Mouse (Mus musculus): Measurements from ENCODE around the gene Rasa3. TPM values are rescaled to one million over a fixed set of nuclear protein-coding genes. Genes with fewer than 3 reads are reported as not detected.

The Rasa3 gene
- polyA plus RNA-seq, 1 experiment: 83.2 TPM

DNA sequence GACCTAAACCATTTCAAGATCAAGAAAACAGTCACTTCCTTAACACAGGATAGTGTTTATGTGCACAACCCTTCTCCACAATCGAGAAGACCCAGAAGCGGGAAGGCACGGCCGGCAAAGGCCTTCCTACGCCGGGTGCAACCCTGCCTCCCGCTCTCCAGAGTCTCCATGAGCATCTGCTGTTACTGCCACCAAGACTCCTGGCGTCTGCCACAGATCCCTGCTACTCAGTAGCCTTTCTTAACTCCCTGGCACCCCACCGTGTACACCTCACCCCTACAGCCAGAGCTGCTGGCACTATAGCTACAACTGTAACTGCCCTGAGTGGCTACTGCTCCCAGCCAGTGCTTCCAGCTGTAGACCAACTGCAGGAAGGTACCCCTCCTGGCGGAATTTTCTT, 51.3 kb downstream of the Rasa3 start:
- Histone ChIP-seq H3K4me1 (ENCODE audit: control insufficient read depth, insufficient read depth, low read length) (peaks cover 48% of the 10 kb centered on the region), H3K27ac (ENCODE audit: insufficient read depth, low read depth, low read length) (no peak overlapping the region), H3K4me3 (ENCODE audit: insufficient read depth, low read length) (no peak overlapping the region)
- TF ChIP-seq POLR2A (IDR thresholded peaks at IDR 0.05; ENCODE audit: borderline replicate concordance, low read depth, low read length) (no peak), CTCF (IDR thresholded peaks at IDR 0.05; ENCODE audit: low read depth, low read length) (no peak)

DNA sequence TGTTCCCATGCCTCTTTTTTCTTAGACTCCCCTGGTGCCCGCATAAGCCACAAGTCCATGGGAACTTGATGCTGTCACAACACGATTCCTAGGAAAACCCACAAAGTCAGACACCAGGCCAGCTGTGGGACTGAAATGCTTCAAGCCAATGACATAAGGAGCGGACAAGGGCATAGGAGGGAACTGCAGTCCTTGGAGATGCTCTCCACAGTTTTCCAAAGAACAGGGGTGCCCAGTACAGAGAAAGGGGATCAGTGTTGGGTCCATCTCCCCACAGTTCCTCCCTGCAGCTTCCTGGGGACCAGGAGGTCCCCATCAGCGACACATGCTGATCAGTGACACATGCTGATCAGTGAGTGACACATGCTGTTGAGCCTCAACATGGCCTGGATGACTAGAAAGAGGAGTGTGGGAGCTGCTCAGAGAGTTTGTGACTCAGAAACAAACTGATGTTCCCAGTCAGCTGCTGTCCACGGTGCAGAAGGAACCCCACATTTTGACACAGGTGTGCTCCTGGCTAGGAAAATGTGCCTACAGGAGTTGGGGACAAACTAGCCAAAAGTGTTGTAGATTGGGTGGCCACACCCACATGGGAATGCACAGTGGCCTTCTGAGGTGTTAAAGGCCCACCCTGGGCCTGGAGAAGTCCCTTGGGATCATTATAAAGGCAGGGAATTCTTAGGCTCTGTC, 52.0 kb downstream of the Rasa3 start:
- peak overlapping the region; percentile 84 for H3K27ac ChIP-seq (ENCODE audit: insufficient read depth, low read depth, low read length)
- no peak overlapping the region for H3K4me3 ChIP-seq (ENCODE audit: insufficient read depth, low read length)
- H3K4me1 ChIP-seq (ENCODE audit: control insufficient read depth, insufficient read depth, low read length): peaks cover 49% of the 10 kb centered on the region
- TF ChIP-seq POLR2A (IDR thresholded peaks at IDR 0.05; ENCODE audit: borderline replicate concordance, low read depth, low read length) (no peak), CTCF (IDR thresholded peaks at IDR 0.05; ENCODE audit: low read depth, low read length) (no peak)

DNA sequence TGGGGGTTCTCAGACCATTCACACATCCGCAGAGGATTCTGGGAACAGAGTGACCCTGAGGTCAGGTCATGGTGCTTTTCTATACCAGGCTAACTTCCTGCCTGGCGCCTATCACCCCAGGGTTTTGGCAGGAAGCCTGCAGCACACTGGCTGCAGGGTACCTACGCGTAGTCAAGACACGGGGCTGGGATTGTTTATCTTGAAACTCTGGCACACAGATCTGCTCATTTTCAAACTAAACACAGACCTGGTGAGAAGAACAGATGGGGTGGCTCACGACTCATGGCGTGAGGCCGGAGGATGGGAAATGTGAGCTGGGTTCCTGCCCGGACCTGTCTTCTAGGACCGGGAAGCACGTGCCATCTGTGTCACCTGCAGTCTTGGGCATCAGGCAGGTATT, 52.5 kb downstream of the Rasa3 start:
- TF ChIP-seq POLR2A (IDR thresholded peaks at IDR 0.05; ENCODE audit: borderline replicate concordance, low read depth, low read length) (no peak), CTCF (IDR thresholded peaks at IDR 0.05; ENCODE audit: low read depth, low read length) (no peak)
- peak overlapping the region; percentile 84 for H3K27ac ChIP-seq (ENCODE audit: insufficient read depth, low read depth, low read length)
- peaks cover 49% of the 10 kb centered on the region for H3K4me1 ChIP-seq (ENCODE audit: control insufficient read depth, insufficient read depth, low read length)
- no peak overlapping the region for H3K4me3 ChIP-seq (ENCODE audit: insufficient read depth, low read length)

DNA sequence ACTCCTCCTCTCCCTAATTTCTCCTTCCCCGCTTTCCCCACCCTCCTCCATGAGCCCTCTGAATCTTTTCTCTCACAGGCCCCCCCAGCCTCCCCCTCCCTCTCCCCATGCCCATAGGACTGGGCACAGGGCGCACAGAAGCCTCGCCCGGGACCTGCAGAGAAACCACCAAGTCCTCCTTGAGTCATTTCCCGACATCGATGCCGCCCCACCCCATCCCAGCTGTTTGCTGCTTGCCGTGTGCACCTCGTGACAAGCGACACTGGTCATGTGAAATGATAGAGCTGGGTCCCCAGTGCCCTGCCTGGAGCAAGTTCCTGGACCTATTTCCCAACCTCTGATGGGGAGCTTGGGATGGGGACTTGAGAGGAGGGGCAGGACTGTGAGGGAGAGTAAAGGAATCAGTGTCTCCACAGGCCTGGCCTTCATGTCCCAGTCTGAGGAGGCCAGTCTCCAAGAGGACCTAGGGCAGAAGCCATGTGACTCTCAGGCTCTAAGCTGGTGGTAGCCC, 53.4 kb downstream of the Rasa3 start:
- TF ChIP-seq POLR2A (IDR thresholded peaks at IDR 0.05; ENCODE audit: borderline replicate concordance, low read depth, low read length) (no peak), CTCF (IDR thresholded peaks at IDR 0.05; ENCODE audit: low read depth, low read length) (no peak)
- no peak overlapping the region for H3K4me3 ChIP-seq (ENCODE audit: insufficient read depth, low read length)
- peaks cover 49% of the 10 kb centered on the region for H3K4me1 ChIP-seq (ENCODE audit: control insufficient read depth, insufficient read depth, low read length)
- H3K27ac ChIP-seq (ENCODE audit: insufficient read depth, low read depth, low read length): peak overlapping the region; percentile 84

DNA sequence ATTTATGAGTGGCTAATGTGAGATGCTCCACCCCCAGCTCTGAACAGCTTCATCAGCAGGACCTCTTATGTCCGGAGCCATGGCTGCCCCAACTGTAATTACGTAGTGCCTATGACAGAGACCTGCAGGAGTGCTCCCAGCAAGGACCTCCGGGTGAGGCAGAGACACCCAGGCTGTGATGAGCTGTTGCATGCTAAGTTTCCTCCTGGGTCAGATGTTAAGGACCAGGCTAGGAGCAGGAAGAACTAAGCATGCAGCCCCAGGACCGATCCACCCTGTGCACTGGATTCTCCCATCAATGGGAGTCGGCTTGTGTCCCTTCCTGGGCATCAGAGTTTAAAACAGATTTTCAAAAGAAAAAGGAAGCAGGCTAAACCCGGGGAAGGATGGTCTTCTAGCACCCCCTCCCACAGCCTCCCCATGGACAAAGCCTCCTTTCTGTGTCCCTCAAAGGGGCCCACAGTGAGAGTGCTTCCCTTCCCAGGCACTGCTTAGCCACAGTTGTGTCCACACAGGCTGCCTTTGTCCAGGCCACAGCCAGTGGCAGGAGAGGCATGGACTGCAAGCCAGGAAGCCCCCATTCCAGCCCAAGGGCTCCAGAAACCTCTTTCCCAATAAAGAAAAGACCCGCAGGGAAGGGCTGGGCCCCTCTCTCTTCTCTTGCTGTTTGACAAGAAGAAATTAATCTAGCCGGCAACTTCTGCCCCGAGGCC, 54.2 kb downstream of the Rasa3 start:
- peaks cover 48% of the 10 kb centered on the region for H3K4me1 ChIP-seq (ENCODE audit: control insufficient read depth, insufficient read depth, low read length)
- no peak overlapping the region for H3K4me3 ChIP-seq (ENCODE audit: insufficient read depth, low read length)
- peak overlapping the region; percentile 84 for H3K27ac ChIP-seq (ENCODE audit: insufficient read depth, low read depth, low read length)
- TF ChIP-seq CTCF (IDR thresholded peaks at IDR 0.05; ENCODE audit: low read depth, low read length) (0 out of 2 replicates have a peak, but pooled peaks have one; percentile 1), POLR2A (IDR thresholded peaks at IDR 0.05; ENCODE audit: borderline replicate concordance, low read depth, low read length) (no peak)

DNA sequence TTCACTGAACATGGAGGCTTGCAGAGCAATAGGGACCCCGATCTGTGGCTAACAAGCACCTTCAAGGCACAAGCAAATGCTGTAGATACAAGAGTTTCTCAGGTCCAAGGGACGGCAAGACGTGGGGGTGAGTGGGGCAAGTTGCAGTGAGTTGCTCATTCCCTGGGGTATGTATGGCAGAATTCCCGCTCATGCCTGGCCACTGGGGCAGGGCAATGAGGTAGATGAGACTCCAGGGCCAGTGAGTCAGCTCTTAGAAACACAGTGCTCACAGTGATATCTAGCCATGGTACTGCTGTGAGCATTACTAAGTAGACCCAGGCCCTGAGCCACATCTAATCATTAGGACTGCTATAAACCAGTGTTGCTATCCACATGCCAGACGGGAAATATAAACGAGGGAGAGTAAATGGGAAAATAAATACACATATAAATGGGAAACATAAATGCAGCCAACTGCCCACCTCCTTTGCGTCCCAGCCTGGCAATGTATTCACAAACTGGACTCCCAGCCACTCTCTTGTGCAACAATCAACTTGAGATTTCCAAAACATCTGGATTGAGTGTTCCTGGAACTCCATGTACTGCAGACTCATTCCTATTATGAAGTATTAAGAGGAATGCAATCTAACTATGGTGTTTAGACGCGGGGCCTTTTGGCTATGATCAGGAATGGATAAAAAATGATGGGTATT, 57.0 kb downstream of the Rasa3 start:
- peaks cover 40% of the 10 kb centered on the region for H3K4me1 ChIP-seq (ENCODE audit: control insufficient read depth, insufficient read depth, low read length)
- no peak overlapping the region for H3K27ac ChIP-seq (ENCODE audit: insufficient read depth, low read depth, low read length)
- H3K4me3 ChIP-seq (ENCODE audit: insufficient read depth, low read length): no peak overlapping the region
- TF ChIP-seq CTCF (IDR thresholded peaks at IDR 0.05; ENCODE audit: low read depth, low read length): no peak
- TF ChIP-seq POLR2A (IDR thresholded peaks at IDR 0.05; ENCODE audit: borderline replicate concordance, low read depth, low read length): no peak

DNA sequence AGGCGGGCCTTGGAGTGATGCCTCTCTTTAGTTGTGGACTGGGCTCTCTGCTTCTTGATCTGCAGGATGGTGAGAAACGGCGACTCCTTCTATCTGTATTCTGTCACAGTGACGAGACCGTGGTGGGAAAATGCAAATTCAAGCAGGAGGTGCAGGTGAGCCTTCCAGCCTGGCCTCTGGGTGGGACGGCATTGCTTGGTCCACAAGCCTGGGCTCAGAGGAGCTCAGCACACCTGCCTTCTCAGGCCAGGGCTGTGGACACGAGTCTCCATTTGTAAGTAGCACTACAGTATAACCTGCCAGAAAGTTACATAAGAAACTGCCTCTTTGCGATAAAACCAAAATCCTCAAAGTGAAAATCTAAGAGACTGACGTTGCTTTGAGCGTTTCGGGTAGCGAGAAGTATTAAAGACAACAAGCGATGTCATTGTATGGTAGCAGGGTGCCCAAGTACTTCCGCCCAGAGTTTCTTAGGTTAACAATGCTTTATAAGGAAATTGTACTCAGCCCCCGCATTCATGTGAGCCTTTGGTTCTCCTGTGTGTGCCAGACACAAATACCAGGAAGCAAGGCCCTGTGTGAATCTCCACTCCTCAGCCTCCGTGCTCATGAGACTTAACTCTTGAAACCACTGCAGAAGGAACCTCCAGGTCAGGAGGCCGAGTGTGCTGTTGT, 60.4 kb downstream of the Rasa3 start:
- TF ChIP-seq POLR2A (IDR thresholded peaks at IDR 0.05; ENCODE audit: borderline replicate concordance, low read depth, low read length) (no peak), CTCF (IDR thresholded peaks at IDR 0.05; ENCODE audit: low read depth, low read length) (no peak)
- Histone ChIP-seq H3K27ac (ENCODE audit: insufficient read depth, low read depth, low read length) (peak overlapping the region; percentile 14), H3K4me3 (ENCODE audit: insufficient read depth, low read length) (no peak overlapping the region), H3K4me1 (ENCODE audit: control insufficient read depth, insufficient read depth, low read length) (peaks cover 21% of the 10 kb centered on the region)

DNA sequence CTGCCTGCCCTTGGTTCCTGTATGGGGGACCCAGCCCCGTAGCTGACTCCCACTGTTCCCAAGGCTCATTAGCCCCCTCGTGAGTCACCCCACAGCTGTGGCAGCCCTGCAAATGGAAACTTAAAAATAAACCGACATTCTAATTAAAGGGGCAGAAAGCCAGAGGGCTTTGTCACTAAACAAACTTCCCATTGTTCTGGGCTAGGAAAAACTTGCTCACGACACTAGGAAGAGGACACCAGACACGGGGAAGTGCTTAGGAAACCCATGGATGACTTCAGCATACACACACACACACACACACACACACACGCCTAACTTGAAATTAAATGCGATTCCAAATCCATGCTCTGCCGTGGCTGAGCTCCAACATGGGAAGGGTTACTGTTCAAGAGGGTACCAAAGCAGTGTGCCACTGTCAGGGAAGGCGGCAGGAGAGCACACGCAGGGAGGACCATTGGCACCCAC, 62.4 kb downstream of the Rasa3 start:
- H3K4me3 ChIP-seq (ENCODE audit: insufficient read depth, low read length): no peak overlapping the region
- TF ChIP-seq CTCF (IDR thresholded peaks at IDR 0.05; ENCODE audit: low read depth, low read length) (no peak), POLR2A (IDR thresholded peaks at IDR 0.05; ENCODE audit: borderline replicate concordance, low read depth, low read length) (no peak)
- H3K4me1 ChIP-seq (ENCODE audit: control insufficient read depth, insufficient read depth, low read length): peaks cover 20% of the 10 kb centered on the region
- no peak overlapping the region for H3K27ac ChIP-seq (ENCODE audit: insufficient read depth, low read depth, low read length)

GRCm38 (mm10) chr8:13614136-13614535, 63.3 kb downstream of the Rasa3 start:
- H3K27ac ChIP-seq (ENCODE audit: insufficient read depth, low read depth, low read length): no peak overlapping the region
- H3K4me1 ChIP-seq (ENCODE audit: control insufficient read depth, insufficient read depth, low read length): peaks cover 20% of the 10 kb centered on the region
- no peak overlapping the region for H3K4me3 ChIP-seq (ENCODE audit: insufficient read depth, low read length)
- TF ChIP-seq POLR2A (IDR thresholded peaks at IDR 0.05; ENCODE audit: borderline replicate concordance, low read depth, low read length) (no peak), CTCF (IDR thresholded peaks at IDR 0.05; ENCODE audit: low read depth, low read length) (no peak)
